Mouse (Mus musculus): ENCODE data around the gene Spocd1. TPM values are rescaled to one million over a fixed set of nuclear protein-coding genes. Genes with fewer than 3 reads are reported as not detected.

The Spocd1 gene
- polyA plus RNA-seq, 1 experiment from 2014 or later: not detected

GRCm38 (mm10) chr4:129915349-129915988 is 13.6 kb upstream of the Spocd1 start:
- peaks cover 4% of the 10 kb centered on the region; the same call in 1 of the 2 replicates for H3K4me1 ChIP-seq (replicated peaks; ENCODE audit: control insufficient read depth, insufficient read depth, low read length)
- no peaks in the 10 kb centered on the region for H3K36me3 ChIP-seq (ENCODE audit: control insufficient read depth, insufficient read depth)
- H3K27ac ChIP-seq (ENCODE audit: low read length): no peak overlapping the region
- no peaks in the 10 kb centered on the region for H3K27me3 ChIP-seq (replicated peaks; ENCODE audit: control insufficient read depth, insufficient read depth, low read length)
- no peak overlapping the region for H3K4me2 ChIP-seq (ENCODE audit: low read length)
- H3K4me3 ChIP-seq (replicated peaks; ENCODE audit: low read length): no peak overlapping the region
- no peak for ATAC-seq
- no peaks in the 10 kb centered on the region for H3K9me3 ChIP-seq (ENCODE audit: control insufficient read depth, low read length)
- H3K9ac ChIP-seq (replicated peaks; ENCODE audit: low read depth, low read length): no peak overlapping the region
- WGBS: 85% methylated on average over 7 of the region's 7 CpGs

- H3K4me2 ChIP-seq (ENCODE audit: low read length): no peak overlapping the region
- no peaks in the 10 kb centered on the region for H3K36me3 ChIP-seq (ENCODE audit: control insufficient read depth, insufficient read depth)
- WGBS: 35% methylated on average over 2 of the region's 2 CpGs
- H3K27ac ChIP-seq (ENCODE audit: low read length): no peak overlapping the region
- no peaks in the 10 kb centered on the region for H3K27me3 ChIP-seq (replicated peaks; ENCODE audit: control insufficient read depth, insufficient read depth, low read length)
- no peaks in the 10 kb centered on the region for H3K9me3 ChIP-seq (ENCODE audit: control insufficient read depth, low read length)
- peaks cover 4% of the 10 kb centered on the region; the same call in 1 of the 2 replicates for H3K4me1 ChIP-seq (replicated peaks; ENCODE audit: control insufficient read depth, insufficient read depth, low read length)
- H3K4me3 ChIP-seq (replicated peaks; ENCODE audit: low read length): no peak overlapping the region
- ATAC-seq: no peak
- H3K9ac ChIP-seq (replicated peaks; ENCODE audit: low read depth, low read length): no peak overlapping the region
Observed at GRCm38 (mm10) chr4:129916159-129916558, 12.9 kb upstream of the Spocd1 start.

- Histone ChIP-seq H3K4me2 (ENCODE audit: low read length) (no peak overlapping the region), H3K4me3 (replicated peaks; ENCODE audit: low read length) (no peak overlapping the region), H3K4me1 (replicated peaks; ENCODE audit: control insufficient read depth, insufficient read depth, low read length) (peaks cover 4% of the 10 kb centered on the region; the same call in 1 of the 2 replicates), H3K9ac (replicated peaks; ENCODE audit: low read depth, low read length) (no peak overlapping the region), H3K9me3 (ENCODE audit: control insufficient read depth, low read length) (no peaks in the 10 kb centered on the region), H3K27me3 (replicated peaks; ENCODE audit: control insufficient read depth, insufficient read depth, low read length) (no peaks in the 10 kb centered on the region), H3K36me3 (ENCODE audit: control insufficient read depth, insufficient read depth) (no peaks in the 10 kb centered on the region), H3K27ac (ENCODE audit: low read length) (no peak overlapping the region)
- 64% methylated on average over 8 of the region's 8 CpGs for WGBS
- no peak for ATAC-seq
Observed at GRCm38 (mm10) chr4:129917016-129917603, 11.9 kb upstream of the Spocd1 start.

- no peak overlapping the region for H3K9ac ChIP-seq (replicated peaks; ENCODE audit: low read depth, low read length)
- ATAC-seq: no peak
- no peaks in the 10 kb centered on the region for H3K36me3 ChIP-seq (ENCODE audit: control insufficient read depth, insufficient read depth)
- H3K27me3 ChIP-seq (replicated peaks; ENCODE audit: control insufficient read depth, insufficient read depth, low read length): no peaks in the 10 kb centered on the region
- no peak overlapping the region for H3K4me2 ChIP-seq (ENCODE audit: low read length)
- H3K4me1 ChIP-seq (replicated peaks; ENCODE audit: control insufficient read depth, insufficient read depth, low read length): peaks cover 4% of the 10 kb centered on the region; the same call in 1 of the 2 replicates
- WGBS: 77% methylated on average over 5 of the region's 5 CpGs
- H3K4me3 ChIP-seq (replicated peaks; ENCODE audit: low read length): no peak overlapping the region
- H3K9me3 ChIP-seq (ENCODE audit: control insufficient read depth, low read length): no peaks in the 10 kb centered on the region
- no peak overlapping the region for H3K27ac ChIP-seq (ENCODE audit: low read length)
Observed at GRCm38 (mm10) chr4:129918464-129918863, 10.6 kb upstream of the Spocd1 start.

GRCm38 (mm10) chr4:129918901-129919300 is 10.1 kb upstream of the Spocd1 start:
- ATAC-seq: no peak
- peaks cover 4% of the 10 kb centered on the region; the same call in 1 of the 2 replicates for H3K4me1 ChIP-seq (replicated peaks; ENCODE audit: control insufficient read depth, insufficient read depth, low read length)
- WGBS: 87% methylated on average over 3 of the region's 3 CpGs
- H3K9ac ChIP-seq (replicated peaks; ENCODE audit: low read depth, low read length): no peak overlapping the region
- H3K36me3 ChIP-seq (ENCODE audit: control insufficient read depth, insufficient read depth): no peaks in the 10 kb centered on the region
- no peaks in the 10 kb centered on the region for H3K27me3 ChIP-seq (replicated peaks; ENCODE audit: control insufficient read depth, insufficient read depth, low read length)
- no peak overlapping the region for H3K4me3 ChIP-seq (replicated peaks; ENCODE audit: low read length)
- no peaks in the 10 kb centered on the region for H3K9me3 ChIP-seq (ENCODE audit: control insufficient read depth, low read length)
- H3K27ac ChIP-seq (ENCODE audit: low read length): no peak overlapping the region
- H3K4me2 ChIP-seq (ENCODE audit: low read length): no peak overlapping the region

GRCm38 (mm10) chr4:129920542-129921313 is 8.3 kb upstream of the Spocd1 start:
- Histone ChIP-seq H3K4me1 (replicated peaks; ENCODE audit: control insufficient read depth, insufficient read depth, low read length) (peaks cover 4% of the 10 kb centered on the region; the same call in 1 of the 2 replicates), H3K9me3 (ENCODE audit: control insufficient read depth, low read length) (no peaks in the 10 kb centered on the region), H3K27ac (ENCODE audit: low read length) (no peak overlapping the region), H3K27me3 (replicated peaks; ENCODE audit: control insufficient read depth, insufficient read depth, low read length) (no peaks in the 10 kb centered on the region), H3K36me3 (ENCODE audit: control insufficient read depth, insufficient read depth) (no peaks in the 10 kb centered on the region), H3K4me2 (ENCODE audit: low read length) (no peak overlapping the region), H3K9ac (replicated peaks; ENCODE audit: low read depth, low read length) (no peak overlapping the region), H3K4me3 (replicated peaks; ENCODE audit: low read length) (no peak overlapping the region)
- WGBS: 90% methylated on average over 15 of the region's 15 CpGs
- ATAC-seq: no peak

- 93% methylated on average over 3 of the region's 3 CpGs for WGBS
- Histone ChIP-seq H3K9me3 (ENCODE audit: control insufficient read depth, low read length) (no peaks in the 10 kb centered on the region), H3K27ac (ENCODE audit: low read length) (no peak overlapping the region), H3K36me3 (ENCODE audit: control insufficient read depth, insufficient read depth) (no peaks in the 10 kb centered on the region), H3K4me1 (replicated peaks; ENCODE audit: control insufficient read depth, insufficient read depth, low read length) (peaks cover 4% of the 10 kb centered on the region; the same call in 1 of the 2 replicates), H3K27me3 (replicated peaks; ENCODE audit: control insufficient read depth, insufficient read depth, low read length) (no peaks in the 10 kb centered on the region), H3K4me2 (ENCODE audit: low read length) (no peak overlapping the region), H3K4me3 (replicated peaks; ENCODE audit: low read length) (no peak overlapping the region), H3K9ac (replicated peaks; ENCODE audit: low read depth, low read length) (no peak overlapping the region)
- no peak for ATAC-seq
Observed at GRCm38 (mm10) chr4:129921314-129921587, 7.8 kb upstream of the Spocd1 start.

GRCm38 (mm10) chr4:129924143-129924542 is 4.9 kb upstream of the Spocd1 start:
- H3K9me3 ChIP-seq (ENCODE audit: control insufficient read depth, low read length): no peaks in the 10 kb centered on the region
- no peaks in the 10 kb centered on the region for H3K27me3 ChIP-seq (replicated peaks; ENCODE audit: control insufficient read depth, insufficient read depth, low read length)
- 88% methylated on average over 8 of the region's 8 CpGs for WGBS
- H3K4me2 ChIP-seq (ENCODE audit: low read length): no peak overlapping the region
- peaks cover 3% of the 10 kb centered on the region for H3K4me1 ChIP-seq (replicated peaks; ENCODE audit: control insufficient read depth, insufficient read depth, low read length)
- H3K27ac ChIP-seq (ENCODE audit: low read length): no peak overlapping the region
- no peaks in the 10 kb centered on the region for H3K36me3 ChIP-seq (ENCODE audit: control insufficient read depth, insufficient read depth)
- H3K9ac ChIP-seq (replicated peaks; ENCODE audit: low read depth, low read length): no peak overlapping the region
- ATAC-seq: no peak
- H3K4me3 ChIP-seq (replicated peaks; ENCODE audit: low read length): no peak overlapping the region

- no peaks in the 10 kb centered on the region for H3K36me3 ChIP-seq (ENCODE audit: control insufficient read depth, insufficient read depth)
- no peaks in the 10 kb centered on the region for H3K9me3 ChIP-seq (ENCODE audit: control insufficient read depth, low read length)
- H3K27ac ChIP-seq (ENCODE audit: low read length): no peak overlapping the region
- H3K9ac ChIP-seq (replicated peaks; ENCODE audit: low read depth, low read length): no peak overlapping the region
- no peak for ATAC-seq
- WGBS: 71% methylated on average over 6 of the region's 6 CpGs
- H3K27me3 ChIP-seq (replicated peaks; ENCODE audit: control insufficient read depth, insufficient read depth, low read length): no peaks in the 10 kb centered on the region
- peaks cover 3% of the 10 kb centered on the region for H3K4me1 ChIP-seq (replicated peaks; ENCODE audit: control insufficient read depth, insufficient read depth, low read length)
- H3K4me2 ChIP-seq (ENCODE audit: low read length): no peak overlapping the region
- H3K4me3 ChIP-seq (replicated peaks; ENCODE audit: low read length): no peak overlapping the region
Observed at GRCm38 (mm10) chr4:129924694-129925093, 4.4 kb upstream of the Spocd1 start.
